Mouse (Mus musculus) gastrocnemius, postnatal 25 days (tissue): ENCODE results near the gene Wdr46. TPM values are rescaled to one million over a fixed set of nuclear protein-coding genes. Genes with fewer than 3 reads are reported as not detected.
A peak's percentile ranks its signal among the peaks of the same experiment; 100 is the strongest.
"Not testable (repeated sequence)": the region's sequence is repeated elsewhere in the genome, so short reads cannot be mapped to it uniquely, and the experiment has no call there.

Source experiments
- DNase-seq: peaks from one replicate; pipeline ENCODE4 v3.0.0; 2022
- long read RNA-seq, 2 experiments: library from polyadenylated mRNA; stranded (forward); transcript quantifications; one replicate each; pipeline ENCODE4 v2.0.0; 2021
- total RNA-seq, 2 experiments: library from RNA; stranded (reverse); gene quantifications; 1 replicate in 1 of 2; 2 replicates in 1 of 2; pipeline ENCODE4 v1.2.3; 2021

Wdr46 gene
- total RNA-seq, result 10 to 100 TPM in 1 of 2 experiments, 1 to 10 TPM in 1; 9.7 to 11.6 TPM
- long read RNA-seq, experiment 1, transcript Wdr46-201 (15 exons, 2,229 nt), result major isoform, 6 of 9 reads
- long read RNA-seq, experiment 1, partial matches to known transcripts, result 3 of 9 reads
- long read RNA-seq, experiment 1, other reads (novel, unspliced or antisense), result 0 of 9 reads
- long read RNA-seq, experiment 2, transcript Wdr46-201 (15 exons, 2,229 nt), result major isoform, 13 of 15 reads
- long read RNA-seq, experiment 2, partial matches to known transcripts, result 2 of 15 reads
- long read RNA-seq, experiment 2, other reads (novel, unspliced or antisense), result 0 of 15 reads

- peak; percentile 73 for DNase-seq
These were observed at the start of gene Wdr46, which contains the start of gene Pfdn6 for GRCm38 (mm10) chr17:33940206-33940805. Gene Wdr46 (plus strand): TSS chr17:33940660. Gene Pfdn6 (minus strand): TSS chr17:33940343.

- no peak for DNase-seq
These were observed 49.1 kb upstream of the Wdr46 start for GRCm38 (mm10) chr17:33891357-33891756.

DNA sequence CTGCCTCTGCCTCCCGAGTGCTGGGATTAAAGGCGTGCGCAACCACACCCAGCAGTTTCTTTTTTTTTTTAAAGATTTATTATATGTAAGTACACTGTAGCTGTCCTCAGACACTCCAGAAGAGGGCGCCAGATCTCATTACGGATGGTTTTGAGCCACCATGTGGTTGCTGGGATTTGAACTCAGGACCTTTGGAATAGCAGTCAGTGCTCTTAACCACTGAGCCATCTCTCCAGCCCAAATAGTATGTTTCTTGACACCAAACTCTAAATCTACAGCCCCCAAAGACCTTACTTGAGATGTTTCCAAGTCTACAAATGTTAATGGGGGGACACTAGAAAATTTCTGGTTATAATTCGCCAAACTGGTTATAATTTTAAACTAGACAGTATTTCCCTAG is 48.6 kb upstream of the Wdr46 start:
- not testable (repeated sequence) for DNase-seq

GRCm38 (mm10) chr17:33892429-33892828 is 48.0 kb upstream of the Wdr46 start:
- no peak for DNase-seq

GRCm38 (mm10) chr17:33893011-33893410 is 47.4 kb upstream of the Wdr46 start:
- not testable (repeated sequence) for DNase-seq

DNA sequence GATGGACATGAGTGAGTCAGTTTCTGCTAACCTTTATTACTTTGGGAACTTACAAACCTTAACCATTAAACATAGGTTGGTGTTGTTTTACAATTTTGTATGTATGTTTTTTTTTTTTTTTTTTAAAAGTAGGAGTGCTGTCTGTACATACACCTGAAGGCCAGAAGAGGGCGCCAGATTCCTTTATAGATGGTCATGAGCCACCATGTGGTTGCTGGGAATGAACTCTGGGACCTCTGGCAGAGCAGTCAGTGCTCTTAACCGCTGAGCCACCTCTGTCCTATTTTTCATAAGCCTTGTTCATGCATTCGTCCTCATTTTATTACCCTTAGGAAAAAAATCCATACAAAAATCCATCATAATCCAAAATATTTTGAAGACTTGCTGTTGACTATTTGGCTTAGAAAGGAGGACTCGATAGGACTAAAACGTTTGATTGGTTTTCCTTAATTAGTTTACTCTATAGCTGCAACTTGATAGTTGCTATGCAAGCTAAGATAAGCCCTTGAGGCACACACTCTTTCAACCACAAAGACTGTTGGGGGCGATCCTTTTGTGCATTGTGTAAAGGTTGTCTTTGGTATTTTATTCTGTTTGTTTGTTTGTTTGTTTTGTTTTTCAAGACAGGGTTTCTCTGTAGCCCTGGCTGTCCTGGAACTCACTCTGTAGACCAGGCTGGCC is 43.2 kb upstream of the Wdr46 start:
- DNase-seq, result no peak

- not testable (repeated sequence) for DNase-seq
These were observed 42.3 kb upstream of the Wdr46 start for GRCm38 (mm10) chr17:33898193-33898592.

DNA sequence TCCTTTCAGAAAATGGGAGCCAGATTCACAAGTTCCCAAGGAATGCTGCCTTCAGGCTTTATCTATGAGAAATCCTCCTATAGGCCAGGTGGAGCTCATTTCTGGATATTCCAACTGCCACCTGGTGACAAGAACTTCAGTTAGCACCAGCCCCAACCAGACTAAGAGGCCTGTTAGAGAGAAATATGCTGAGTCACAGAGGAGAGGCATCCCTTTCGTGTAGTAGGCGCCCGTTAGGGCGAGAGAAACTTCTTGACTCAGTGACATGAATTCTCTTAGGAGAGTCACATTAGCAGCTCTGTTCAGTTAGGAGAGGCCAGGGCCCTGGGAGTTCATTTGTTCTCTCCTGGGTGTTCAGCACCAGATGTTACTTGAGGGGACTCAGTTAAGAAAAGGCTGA is 40.8 kb upstream of the Wdr46 start:
- no peak for DNase-seq

- DNase-seq, result no peak
These were observed 40.0 kb upstream of the Wdr46 start for GRCm38 (mm10) chr17:33900281-33900988.

GRCm38 (mm10) chr17:33900989-33901314 is 39.5 kb upstream of the Wdr46 start:
- no peak for DNase-seq

DNA sequence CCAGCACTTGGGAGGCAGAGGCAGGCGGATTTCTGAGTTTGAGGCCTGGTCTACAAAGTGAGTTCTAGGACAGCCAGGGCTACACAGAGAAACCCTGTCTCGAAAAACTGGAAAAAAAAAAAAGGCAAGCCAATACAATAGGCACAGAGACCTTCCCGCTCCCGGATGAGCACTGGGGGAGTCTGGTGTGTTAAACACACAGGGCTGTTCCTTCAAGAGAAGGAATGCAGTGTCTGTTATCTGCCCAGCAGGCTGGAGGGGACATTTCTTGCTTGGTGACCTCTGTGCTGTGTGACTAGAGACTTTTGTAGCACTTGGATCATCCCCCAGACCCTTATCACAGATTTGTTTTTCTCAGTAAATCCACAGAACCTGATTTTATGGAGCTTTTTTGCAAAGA is 38.8 kb upstream of the Wdr46 start:
- no peak for DNase-seq

GRCm38 (mm10) chr17:33902079-33902478 is 38.4 kb upstream of the Wdr46 start:
- no peak for DNase-seq

- no peak for DNase-seq
These were observed 38.0 kb upstream of the Wdr46 start for GRCm38 (mm10) chr17:33902491-33902890.

DNA sequence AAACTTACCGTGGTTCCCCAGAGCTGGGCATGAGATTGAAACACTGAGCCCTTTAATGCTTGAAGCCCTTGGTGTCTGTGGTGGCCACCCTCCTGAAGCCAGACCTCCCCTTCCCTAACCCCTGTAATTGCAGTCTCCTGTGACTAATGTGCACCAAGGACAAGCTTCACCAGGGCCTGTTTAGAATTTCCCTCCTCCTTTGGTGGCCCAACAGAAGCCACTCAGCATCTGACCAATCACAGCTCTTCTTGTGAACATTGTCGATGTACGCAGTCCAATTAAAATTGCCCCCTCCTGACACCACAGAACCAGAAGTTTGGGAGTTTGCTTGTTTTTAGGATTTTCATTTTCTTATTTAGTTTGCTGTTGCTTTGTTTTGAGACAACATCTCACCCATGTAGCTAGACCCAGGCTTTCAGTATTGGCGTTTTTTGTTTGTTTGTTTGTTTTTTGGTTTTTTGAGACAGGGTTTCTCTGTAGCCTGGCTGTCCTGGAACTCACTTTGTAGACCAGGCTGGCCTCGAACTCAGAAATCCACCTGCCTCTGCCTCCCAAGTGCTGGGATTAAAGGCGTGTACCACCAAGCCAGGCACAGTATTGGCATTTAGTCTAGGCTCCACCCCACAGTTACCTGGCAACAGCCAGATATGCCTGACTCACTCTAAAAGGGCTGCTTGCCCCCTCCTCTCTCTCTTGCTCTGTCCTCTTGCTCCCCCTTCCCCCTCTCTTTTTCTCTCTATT is 36.4 kb upstream of the Wdr46 start:
- DNase-seq, result not testable (repeated sequence)

DNA sequence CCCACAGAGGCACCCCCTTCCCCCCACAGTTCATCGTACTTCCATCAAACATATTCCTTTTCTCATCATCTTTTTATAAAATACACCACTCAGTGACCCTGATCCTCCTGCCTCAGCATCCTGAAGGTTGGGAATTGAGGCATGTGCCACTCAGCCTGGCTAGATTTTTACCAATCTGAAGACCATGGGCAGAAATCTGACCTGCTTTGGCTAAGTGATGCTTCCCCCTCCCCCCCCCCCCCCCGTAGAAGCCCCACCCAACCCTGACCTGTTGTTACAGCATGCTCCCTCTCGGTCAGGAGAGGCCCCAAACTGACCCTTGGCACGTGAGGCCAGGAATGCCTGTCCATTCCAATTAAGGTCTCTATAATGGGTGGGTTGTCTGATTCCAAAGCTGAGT is 35.6 kb upstream of the Wdr46 start, which contains the start of gene Platr17:
Platr17 (plus strand) TSS at position 301 of the 400 bp plus-strand sequence.
- not testable (repeated sequence) for DNase-seq

DNA sequence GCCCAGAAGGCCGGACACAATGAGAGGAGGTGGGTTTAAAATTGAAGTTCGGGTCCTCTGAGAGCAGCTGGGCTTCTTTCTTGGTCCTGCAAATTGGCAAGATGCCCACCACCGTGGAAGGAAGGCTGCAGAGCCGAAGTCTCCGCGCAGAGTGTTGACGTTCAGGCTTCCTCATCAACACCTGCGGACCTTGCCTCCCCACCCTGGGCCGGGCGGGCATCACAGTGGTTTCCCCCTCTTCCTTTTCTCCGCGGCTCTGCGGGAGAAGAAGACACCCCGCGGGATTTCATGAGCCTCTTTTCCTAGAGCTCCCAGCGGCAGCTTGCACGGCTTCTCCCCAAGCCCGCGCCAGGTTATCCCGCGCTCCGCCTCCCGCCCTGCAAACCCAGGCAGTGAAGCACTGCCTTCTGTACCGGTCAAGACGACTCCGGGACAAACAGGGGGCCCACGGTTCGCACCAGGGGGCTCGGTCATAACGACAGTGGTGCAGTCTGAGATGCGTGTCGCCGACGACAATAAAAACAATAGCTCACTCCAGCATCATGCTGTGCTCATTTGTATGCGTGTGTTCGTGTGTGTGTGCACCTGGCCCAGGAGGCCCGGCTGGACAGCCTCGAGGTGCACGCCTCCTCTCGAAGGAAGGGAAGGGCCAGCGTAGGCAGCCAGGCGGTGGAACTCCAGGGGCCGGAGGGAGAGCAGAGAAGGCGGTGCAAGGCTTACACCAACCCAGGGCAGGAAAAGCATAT is 32.0 kb upstream of the Wdr46 start:
- DNase-seq, result no peak

DNA sequence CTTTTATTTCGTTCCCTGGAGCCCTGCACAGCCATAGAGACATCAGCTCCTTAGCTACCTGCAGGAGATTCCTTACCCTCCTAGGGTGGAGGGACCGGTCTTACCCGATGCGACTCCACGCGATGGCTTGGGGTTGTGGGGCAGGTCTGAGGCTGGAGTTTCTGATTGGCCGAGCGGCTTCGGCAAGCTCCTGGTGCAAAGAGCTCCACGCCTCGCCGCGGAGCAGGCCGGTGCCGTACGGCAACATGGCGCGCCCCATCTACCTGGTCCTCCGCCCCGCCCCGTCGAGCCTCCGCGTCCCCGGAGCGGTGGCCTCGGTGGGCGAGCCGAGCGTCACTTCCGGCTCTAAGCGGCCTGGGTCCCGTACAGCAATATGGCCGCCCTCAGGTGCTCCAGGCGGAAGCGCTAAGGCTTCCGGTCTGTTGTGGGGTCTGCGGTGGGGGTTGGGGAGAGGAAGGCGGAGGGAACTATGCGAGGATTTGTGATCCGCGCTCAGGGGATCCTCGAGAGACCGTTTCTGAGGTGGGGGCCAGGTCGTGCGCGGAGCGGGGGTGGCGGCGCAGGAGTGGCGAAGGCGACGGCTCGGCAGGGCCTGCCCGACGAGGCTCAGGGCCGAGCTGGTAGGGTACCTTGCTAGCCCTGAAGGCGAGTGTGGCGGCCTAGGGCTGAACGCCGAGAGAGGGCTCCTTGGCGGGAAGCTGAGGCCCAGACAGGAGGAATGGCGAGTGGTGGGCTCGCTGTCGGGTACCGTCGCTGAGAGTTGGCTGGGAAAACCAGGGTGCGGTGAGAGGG is 31.2 kb upstream of the Wdr46 start, which contains the start of gene Daxx:
Daxx (plus strand) TSS at position 338 of the 792 bp plus-strand sequence.
- peak; percentile 99 for DNase-seq

DNA sequence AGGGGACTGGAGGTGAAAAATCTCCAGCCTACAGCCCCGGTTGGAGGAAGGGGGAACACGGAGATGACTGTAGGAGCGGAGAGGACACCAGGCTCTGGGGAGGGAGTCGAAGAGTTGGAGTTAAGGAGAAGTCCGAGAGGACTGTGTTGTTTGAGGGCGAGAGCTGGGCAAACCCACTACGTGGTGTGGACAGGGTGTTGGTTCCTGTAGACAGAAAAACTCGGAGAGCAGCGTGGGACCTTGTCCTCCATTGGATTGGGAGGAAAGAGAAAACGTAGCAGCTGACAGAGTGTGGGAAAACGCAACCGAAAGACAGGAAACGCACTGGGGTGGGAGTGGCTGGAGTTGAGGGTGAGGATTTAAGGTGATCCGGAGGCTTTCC is 30.6 kb upstream of the Wdr46 start:
- no peak for DNase-seq

- no peak for DNase-seq
These were observed 30.0 kb upstream of the Wdr46 start for GRCm38 (mm10) chr17:33910346-33911051.
